Mouse (Mus musculus): Measurements from ENCODE around the gene Hsd3b7.

DNA sequence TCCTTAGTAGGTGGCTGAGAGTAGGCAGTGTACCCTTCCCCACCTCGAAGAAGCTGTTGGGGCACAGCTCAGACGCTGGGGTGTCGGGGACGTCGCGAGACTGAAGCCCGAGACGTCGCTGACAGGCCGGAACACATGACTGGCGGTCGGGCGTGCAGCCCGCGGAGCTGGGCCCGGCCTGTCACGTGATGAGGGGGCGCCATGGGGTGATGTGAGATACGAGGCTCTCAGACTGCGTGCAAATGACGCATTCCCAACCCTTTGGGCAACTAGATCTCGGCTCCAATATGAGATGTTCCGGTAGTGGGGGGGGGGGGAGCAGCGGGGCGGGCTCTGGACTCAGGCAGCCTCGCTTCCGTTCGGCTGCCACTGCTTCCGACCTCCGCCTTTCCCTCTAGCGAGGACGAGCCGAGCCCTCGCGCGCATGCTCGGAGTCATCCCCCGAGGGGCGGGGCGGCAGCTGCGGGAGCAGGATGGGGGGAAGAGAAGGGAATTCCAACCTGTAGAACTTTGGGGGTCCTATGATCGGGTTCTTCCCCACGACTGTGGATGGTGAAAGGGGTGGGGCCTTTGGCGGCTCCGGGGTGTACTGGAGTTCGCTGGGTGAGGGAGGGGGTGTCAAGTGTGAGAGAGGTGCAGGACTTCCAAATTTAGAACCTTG, 41.1 kb downstream of the Hsd3b7 start:
- peak; percentile 55 for TF ChIP-seq CTCF (IDR thresholded peaks at IDR 0.05; ENCODE audit: borderline replicate concordance, control insufficient read depth, extremely low read depth, insufficient read depth, low read length, poor library complexity)
- peak; percentile 32; the same call in 1 of the 2 replicates for TF ChIP-seq POLR2A (IDR thresholded peaks at IDR 0.05; ENCODE audit: control insufficient read depth, extremely low read depth, insufficient read depth, low read length, poor library complexity)
